9 mouse cellular contexts compared by ENCODE assay signal in the genomic region with DNA sequence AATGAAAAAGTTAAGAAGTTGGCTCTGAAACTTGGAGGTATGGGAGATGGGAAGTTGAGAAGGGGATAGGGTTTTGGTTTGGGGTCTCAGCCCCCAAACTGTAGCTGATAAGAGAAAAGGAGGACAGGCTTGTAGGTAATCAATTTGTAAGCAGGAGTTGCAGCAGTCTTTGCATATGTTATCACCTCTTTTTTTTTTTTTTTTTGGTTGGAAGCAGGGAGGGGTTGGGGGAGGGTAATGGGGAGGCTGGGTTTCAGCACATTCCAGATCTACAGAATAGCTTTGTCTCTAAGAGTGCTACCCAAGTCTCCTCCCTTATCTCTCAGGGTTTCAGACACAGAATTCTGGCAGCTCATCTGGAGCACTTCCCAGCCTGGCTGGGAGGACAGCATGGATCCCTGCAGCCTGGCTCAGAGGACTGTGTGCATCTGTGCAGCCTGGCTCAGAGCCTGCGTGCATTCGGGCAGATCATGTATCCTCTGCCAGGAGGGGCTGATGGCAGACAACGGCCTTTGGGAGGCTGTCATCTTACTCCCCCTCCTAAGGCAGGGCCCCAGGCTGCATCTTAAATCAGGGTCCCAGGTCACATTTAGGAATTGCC. TPM values are rescaled to one million over a fixed set of nuclear protein-coding genes. Genes with fewer than 3 reads are reported as not detected.
A peak's percentile ranks its signal among the peaks of the same experiment; 100 is the strongest.
DNase-seq lines count a peak whose midpoint lies in the region; ATAC-seq lines count a peak whose summit lies in the region.
"Had no signal": no experiment of that assay in that cellular context is flagged by ENCODE, and none has a peak within 500 bp of the region (broad histone marks: within the 10 kb centered on the region; RNA-seq: fewer than 3 reads in every experiment).

No protein-coding gene starts in this region.

- peak; percentile 18 for DNase-seq in neural tube, embryonic 11.5 days (ENCODE audit: low spot score)
- DNase-seq in neural tube, embryonic 10.5 days (ENCODE audit: extremely low spot score, low spot score) = no peak
- DNase-seq in embryonic facial prominence, embryonic 14.5 days (ENCODE audit: low spot score) = peak; percentile 89
- DNase-seq in layer of hippocampus, adult 11-12 months (ENCODE audit: low spot score) = peak; percentile 91
- peak; percentile 30 for DNase-seq in lung, postnatal 25 days (ENCODE audit: low spot score)
- DNase-seq in right cerebral cortex, postnatal 25 days = peak; percentile 80
- no peak for DNase-seq in yolk sac, embryonic 10.5 days (ENCODE audit: low spot score)

- no peak overlapping the region for H3K4me2 ChIP-seq in neural tube, embryonic 11.5 days (ENCODE audit: low read depth)
- no peak overlapping the region for H3K4me2 ChIP-seq in embryonic facial prominence, embryonic 14.5 days (ENCODE audit: low read depth, low read length)
- H3K4me2 ChIP-seq in heart, embryonic 11.5 days = 0 out of 2 replicates have a peak overlapping the region, but pooled peaks have one; percentile 14
- H3K4me2 ChIP-seq: midbrain, embryonic 12.5 days had no signal

- ATAC-seq in neural tube, embryonic 11.5 days (ENCODE audit: insufficient read depth, low FRiP score, low TSS enrichment) = no peak
- peak; percentile 48 for ATAC-seq in embryonic facial prominence, embryonic 14.5 days (ENCODE audit: low read depth)
- ATAC-seq in heart, embryonic 11.5 days (replicated peaks; ENCODE audit: insufficient number of reproducible peaks, low FRiP score, low TSS enrichment) = no peak; the same call in 1 of the 2 replicates

- 13% methylated on average over 3 of the region's 3 CpGs for WGBS in neural tube, embryonic 11.5 days
- WGBS in embryonic facial prominence, embryonic 14.5 days = 2% methylated on average over 3 of the region's 3 CpGs
- WGBS in heart, embryonic 11.5 days (ENCODE audit: insufficient replicate concordance) = 13% methylated on average over 3 of the region's 3 CpGs

- H3K9ac ChIP-seq in neural tube, embryonic 11.5 days (ENCODE audit: low read length) = no peak overlapping the region
- H3K9ac ChIP-seq in embryonic facial prominence, embryonic 14.5 days (ENCODE audit: low read depth, low read length) = no peak overlapping the region
- 0 out of 2 replicates have a peak overlapping the region, but pooled peaks have one; percentile 28 for H3K9ac ChIP-seq in heart, embryonic 11.5 days (ENCODE audit: low read depth, low read length)
- H3K9ac ChIP-seq: midbrain, embryonic 12.5 days had no signal

- no peak overlapping the region for H3K27ac ChIP-seq in neural tube, embryonic 11.5 days (ENCODE audit: low read depth, low read length)
- H3K27ac ChIP-seq in embryonic facial prominence, embryonic 14.5 days (replicated peaks; ENCODE audit: low read depth, low read length) = peak overlapping the region; percentile 56
- H3K27ac ChIP-seq in heart, embryonic 11.5 days (ENCODE audit: low read depth, low read length) = peak overlapping the region; percentile 41; the same call in 1 of the 2 replicates
- H3K27ac ChIP-seq: midbrain, embryonic 12.5 days had no signal

- H3K4me3 ChIP-seq in neural tube, embryonic 11.5 days (ENCODE audit: low read depth, low read length) = no peak overlapping the region
- no peak overlapping the region for H3K4me3 ChIP-seq in embryonic facial prominence, embryonic 14.5 days (ENCODE audit: low read depth, low read length)
- H3K4me3 ChIP-seq in heart, embryonic 11.5 days (ENCODE audit: low read depth, low read length) = no peak overlapping the region
- H3K4me3 ChIP-seq: midbrain, embryonic 12.5 days had no signal

- no peaks in the 10 kb centered on the region for H3K36me3 ChIP-seq in neural tube, embryonic 11.5 days (ENCODE audit: control insufficient read depth, insufficient read depth, low read length)
- H3K36me3 ChIP-seq in embryonic facial prominence, embryonic 14.5 days (ENCODE audit: control insufficient read depth, insufficient read depth, low read length) = no peaks in the 10 kb centered on the region
- no peaks in the 10 kb centered on the region for H3K36me3 ChIP-seq in heart, embryonic 11.5 days (ENCODE audit: control insufficient read depth, insufficient read depth, low read length)
- H3K36me3 ChIP-seq: midbrain, embryonic 12.5 days had no signal

- no peaks in the 10 kb centered on the region for H3K27me3 ChIP-seq in neural tube, embryonic 11.5 days (ENCODE audit: control insufficient read depth, insufficient read depth, low read length)
- H3K27me3 ChIP-seq in embryonic facial prominence, embryonic 14.5 days (replicated peaks; ENCODE audit: control insufficient read depth, insufficient read depth, low read length) = no peaks in the 10 kb centered on the region
- no peaks in the 10 kb centered on the region for H3K27me3 ChIP-seq in heart, embryonic 11.5 days (ENCODE audit: control insufficient read depth, insufficient read depth, low read length)
- H3K27me3 ChIP-seq: midbrain, embryonic 12.5 days had no signal

- no peaks in the 10 kb centered on the region for H3K9me3 ChIP-seq in neural tube, embryonic 11.5 days (ENCODE audit: control insufficient read depth, low read length)
- H3K9me3 ChIP-seq in embryonic facial prominence, embryonic 14.5 days (ENCODE audit: control insufficient read depth, low read length) = no peaks in the 10 kb centered on the region
- H3K9me3 ChIP-seq in heart, embryonic 11.5 days (replicated peaks; ENCODE audit: control insufficient read depth, low read length) = no peaks in the 10 kb centered on the region; the same call in 1 of the 2 replicates
- H3K9me3 ChIP-seq: midbrain, embryonic 12.5 days had no signal

- H3K4me1 ChIP-seq in neural tube, embryonic 11.5 days (ENCODE audit: control insufficient read depth, insufficient read depth, low read length) = peaks cover 3% of the 10 kb centered on the region; the same call in 1 of the 2 replicates
- H3K4me1 ChIP-seq in embryonic facial prominence, embryonic 14.5 days (ENCODE audit: control insufficient read depth, insufficient read depth, low read length) = peaks cover 5% of the 10 kb centered on the region
- H3K4me1 ChIP-seq in heart, embryonic 11.5 days (ENCODE audit: control insufficient read depth, insufficient read depth, low read length) = peaks cover 9% of the 10 kb centered on the region

RNA-seq across cellular contexts. Expression of gene Cap1, which starts 5.1 kb away (rescaled TPM):
- 69.4 and 73.6 TPM in 2 replicates for polyA plus RNA-seq in neural tube, embryonic 11.5 days (2014; fragmentation: Nextera tagmentation; extraction: Ambion mirVana)
- polyA plus RNA-seq in embryonic facial prominence, embryonic 14.5 days (2014; fragmentation: Nextera tagmentation; extraction: Ambion mirVana) = 70.2 and 74.6 TPM in 2 replicates
- polyA plus RNA-seq in heart, embryonic 11.5 days (2014; fragmentation: Nextera tagmentation; extraction: Ambion mirVana) = 54.1 and 54.8 TPM in 2 replicates

RNA-seq across cellular contexts. Expression of gene Ppt1, which starts 54.9 kb away (rescaled TPM):
- 62.1 and 63.2 TPM in 2 replicates for polyA plus RNA-seq in neural tube, embryonic 11.5 days (2014; fragmentation: Nextera tagmentation; extraction: Ambion mirVana)
- 61.3 and 67.2 TPM in 2 replicates for polyA plus RNA-seq in embryonic facial prominence, embryonic 14.5 days (2014; fragmentation: Nextera tagmentation; extraction: Ambion mirVana)
- polyA plus RNA-seq in heart, embryonic 11.5 days (2014; fragmentation: Nextera tagmentation; extraction: Ambion mirVana) = 61.8 and 66.4 TPM in 2 replicates

Comparison
In these comparisons a context has a peak if more than half of its experiments do, and no peak if none do; other contexts are left out.
1. DNase-seq: peak in neural tube, embryonic 11.5 days (single experiment), embryonic facial prominence, embryonic 14.5 days (single experiment), layer of hippocampus, adult 11-12 months (single experiment), lung, postnatal 25 days (single experiment) and right cerebral cortex, postnatal 25 days (single experiment); none in neural tube, embryonic 10.5 days (single experiment) and yolk sac, embryonic 10.5 days (single experiment).